In genomic region chr11:82860759-82861158, GRCm38 (mm10) we compare ENCODE assay signal across 25 mouse cellular contexts. TPM values are rescaled to one million over a fixed set of nuclear protein-coding genes. Genes with fewer than 3 reads are reported as not detected.
"Had no signal": no experiment of that assay in that cellular context is flagged by ENCODE, and none has a peak within 500 bp of the region (broad histone marks: within the 10 kb centered on the region; RNA-seq: fewer than 3 reads in every experiment).

No protein-coding gene starts in this region.

- ATAC-seq: liver, postnatal 0 days had no signal

- H3K4me2 ChIP-seq: limb, embryonic 12.5 days; limb, embryonic 15.5 days; liver, embryonic 11.5 days; lung, embryonic 14.5 days; midbrain, embryonic 11.5 days; neural tube, embryonic 12.5 days; neural tube, embryonic 15.5 days had no signal

- H3K9ac ChIP-seq: limb, embryonic 12.5 days; limb, embryonic 15.5 days; liver, embryonic 14.5 days; liver, postnatal 0 days; lung, embryonic 14.5 days; neural tube, embryonic 12.5 days; neural tube, embryonic 15.5 days had no signal

- H3K4me3 ChIP-seq: left cerebral cortex, adult 2 months; limb, embryonic 12.5 days; limb, embryonic 15.5 days; neural tube, embryonic 12.5 days; neural tube, embryonic 15.5 days had no signal

- H3K27ac ChIP-seq: left cerebral cortex, adult 2 months; limb, embryonic 12.5 days; limb, embryonic 15.5 days; liver, embryonic 14.5 days; macrophage; neural tube, embryonic 12.5 days; neural tube, embryonic 15.5 days had no signal

- DNase-seq: kidney, adult 18-20 months; kidney, postnatal 10 days; kidney, postnatal 36 days; layer of hippocampus, postnatal 36 days; left cerebral cortex, postnatal 4 days; liver, postnatal 0 days; lung, embryonic 14.5 days; midbrain, embryonic 14.5 days; right cerebral cortex, adult 18-20 months; right cerebral cortex, postnatal 14 days; right cerebral cortex, postnatal 4 days; thymus, adult 18-20 months had no signal

- H3K9me3 ChIP-seq: limb, embryonic 12.5 days; limb, embryonic 15.5 days; neural tube, embryonic 12.5 days; neural tube, embryonic 15.5 days had no signal

- H3K27me3 ChIP-seq: limb, embryonic 12.5 days; limb, embryonic 15.5 days; neural tube, embryonic 12.5 days; neural tube, embryonic 15.5 days had no signal

- H3K36me3 ChIP-seq: limb, embryonic 15.5 days; neural tube, embryonic 12.5 days; neural tube, embryonic 15.5 days had no signal

RNA-seq across cellular contexts. Expression of gene Fndc8, which starts 31.2 kb away (rescaled TPM):
- total RNA-seq: layer of hippocampus, adult 8-10 months; layer of hippocampus, postnatal 10 days; layer of hippocampus, postnatal 36 days; left cerebral cortex, adult 2 months; left cerebral cortex, postnatal 14 days; left cerebral cortex, postnatal 4 days; megakaryocyte-erythroid progenitor cell, adult 5-6 weeks had no signal
- polyA plus RNA-seq: lung, embryonic 14.5 days; macrophage had no signal

RNA-seq across cellular contexts. Expression of gene Unc45b, which starts 49.6 kb away (rescaled TPM):
- total RNA-seq: megakaryocyte-erythroid progenitor cell, adult 5-6 weeks had no signal
- polyA plus RNA-seq: macrophage had no signal
